Mouse (Mus musculus) ES-Bruce4 (cell line): ENCODE results near the gene Zfp82.

Source experiments
- CTCF ChIP-seq: IDR thresholded peaks from one replicate; pipeline ENCODE4 v1.8.1; 2011; ENCODE audit warnings: low read depth, low read length
- EP300 ChIP-seq: IDR thresholded peaks from 2 replicates; pipeline ENCODE4 v1.6.1; 2011; ENCODE audit warnings: low read depth, low read length; ENCODE audit not compliant: insufficient read depth
- POLR2A ChIP-seq: IDR thresholded peaks from one replicate; pipeline ENCODE4 v1.8.1; 2011; ENCODE audit warnings: low read length; ENCODE audit not compliant: insufficient read depth

DNA sequence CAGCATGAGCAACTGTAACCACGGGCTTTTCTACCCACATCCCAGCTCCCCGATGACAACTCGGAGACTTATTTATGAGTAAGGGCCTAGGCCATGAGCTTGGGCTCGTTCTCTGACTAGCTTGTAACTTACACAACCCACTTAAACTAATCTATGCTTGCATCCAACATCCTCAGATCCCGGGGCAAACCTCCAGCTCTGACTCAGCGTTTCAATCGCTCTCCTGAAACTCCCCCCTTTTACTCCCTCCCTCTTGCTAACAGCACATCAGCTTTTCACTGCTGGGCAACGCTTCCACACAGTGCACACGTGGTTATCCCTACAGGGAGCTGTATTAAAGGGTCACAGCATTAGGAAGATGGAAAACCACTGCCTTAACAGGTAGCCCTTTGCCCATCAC is 13.8 kb upstream of the Zfp82 start:
- TF ChIP-seq CTCF, result no peak
- TF ChIP-seq EP300, result no peak
- TF ChIP-seq POLR2A, result no peak
